Mouse (Mus musculus): ENCODE data around the gene Plcg2.

DNA sequence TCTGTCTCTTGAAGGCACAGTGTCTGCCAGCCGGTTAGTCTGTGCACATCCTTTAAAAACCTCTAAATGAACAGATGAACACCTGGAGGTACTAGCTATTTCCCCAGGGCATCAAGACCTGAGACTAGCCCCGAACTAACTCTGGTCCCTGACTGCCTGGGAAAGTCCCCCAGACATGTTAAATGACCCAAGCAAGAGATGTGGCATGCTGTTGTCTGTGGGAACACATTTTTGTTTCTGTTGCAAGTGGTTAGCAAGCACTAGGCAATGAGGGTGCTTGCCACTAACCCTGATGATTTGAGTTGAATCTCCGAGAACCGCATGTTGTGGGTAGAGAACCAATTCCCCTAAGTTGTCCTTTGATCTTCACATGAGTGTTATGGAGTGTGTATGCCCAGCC, 25.8 kb upstream of the Plcg2 start:
- no peak for TF ChIP-seq CTCF (IDR thresholded peaks at IDR 0.05; ENCODE audit: low read depth)
- TF ChIP-seq EP300 (optimal IDR thresholded peaks at IDR 0.05): no peak

Measured in stomach, postnatal 0 days (tissue).